ENCODE assay signal across 13 mouse cellular contexts in the genomic region with DNA sequence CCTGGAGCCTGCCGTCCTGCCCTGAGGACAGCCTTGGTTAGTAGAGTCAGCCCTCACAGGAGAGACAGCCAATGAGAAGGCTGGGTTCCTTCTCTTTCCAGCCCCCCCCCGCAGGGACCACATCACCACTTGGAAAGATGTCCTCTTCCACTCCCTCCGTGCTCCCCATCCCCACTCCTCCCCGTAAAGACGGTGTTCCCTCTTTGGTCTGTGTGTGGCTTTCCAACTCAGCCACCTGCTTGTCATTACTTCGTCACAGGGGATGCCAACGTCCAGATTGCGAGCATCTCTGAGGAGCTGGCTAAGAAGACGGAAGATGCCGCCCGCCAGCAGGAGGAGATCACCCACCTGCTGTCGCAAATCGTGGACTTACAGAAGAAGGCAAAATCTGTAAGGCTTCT. TPM values are rescaled to one million over a fixed set of nuclear protein-coding genes. Genes with fewer than 3 reads are reported as not detected.
DNase-seq lines count a peak whose midpoint lies in the region; ATAC-seq and TF ChIP-seq lines count a peak whose summit lies in the region.
"Had no signal": no experiment of that assay in that cellular context is flagged by ENCODE, and none has a peak within 500 bp of the region (broad histone marks: within the 10 kb centered on the region; RNA-seq: fewer than 3 reads in every experiment).

No protein-coding gene starts in this region.

- H3K27me3 ChIP-seq in hindbrain, postnatal 0 days (ENCODE audit: insufficient read depth, low read length), result no peaks in the 10 kb centered on the region
- no peaks in the 10 kb centered on the region for H3K27me3 ChIP-seq in hindbrain, embryonic 14.5 days (ENCODE audit: control insufficient read depth, insufficient read depth, low read length)
- no peaks in the 10 kb centered on the region for H3K27me3 ChIP-seq in midbrain, embryonic 13.5 days
- H3K27me3 ChIP-seq: limb, embryonic 15.5 days; midbrain, embryonic 12.5 days; neural tube, embryonic 13.5 days had no signal

- no peak overlapping the region for H3K27ac ChIP-seq in hindbrain, postnatal 0 days
- no peak overlapping the region for H3K27ac ChIP-seq in hindbrain, embryonic 14.5 days
- no peak overlapping the region for H3K27ac ChIP-seq in midbrain, embryonic 13.5 days
- H3K27ac ChIP-seq: limb, embryonic 15.5 days; midbrain, embryonic 12.5 days; neural tube, embryonic 13.5 days had no signal

- H3K9ac ChIP-seq in hindbrain, postnatal 0 days (replicated peaks; ENCODE audit: low read length), result no peak overlapping the region
- H3K9ac ChIP-seq in hindbrain, embryonic 14.5 days, result no peak overlapping the region
- H3K9ac ChIP-seq in midbrain, embryonic 13.5 days (replicated peaks), result no peak overlapping the region
- H3K9ac ChIP-seq: limb, embryonic 15.5 days; midbrain, embryonic 12.5 days; neural tube, embryonic 13.5 days had no signal

- H3K4me3 ChIP-seq in hindbrain, postnatal 0 days (ENCODE audit: low read length), result no peak overlapping the region
- no peak overlapping the region for H3K4me3 ChIP-seq in hindbrain, embryonic 14.5 days (replicated peaks; ENCODE audit: low read length)
- no peak overlapping the region for H3K4me3 ChIP-seq in midbrain, embryonic 13.5 days (replicated peaks)
- H3K4me3 ChIP-seq: limb, embryonic 15.5 days; midbrain, embryonic 12.5 days; neural tube, embryonic 13.5 days had no signal

- H3K4me2 ChIP-seq in hindbrain, postnatal 0 days (ENCODE audit: low read depth, low read length), result no peak overlapping the region
- H3K4me2 ChIP-seq in hindbrain, embryonic 14.5 days (replicated peaks), result no peak overlapping the region
- H3K4me2 ChIP-seq in midbrain, embryonic 13.5 days (replicated peaks), result no peak overlapping the region
- H3K4me2 ChIP-seq: limb, embryonic 15.5 days; midbrain, embryonic 12.5 days; neural tube, embryonic 13.5 days had no signal

- WGBS in hindbrain, postnatal 0 days, result 70% methylated on average over 13 of the region's 13 CpGs
- 86% methylated on average over 13 of the region's 13 CpGs for WGBS in hindbrain, embryonic 14.5 days
- WGBS in midbrain, embryonic 13.5 days, result 93% methylated on average over 13 of the region's 13 CpGs

- no peak for ATAC-seq in hindbrain, postnatal 0 days
- ATAC-seq in hindbrain, embryonic 14.5 days (ENCODE audit: low FRiP score), result no peak
- no peak for ATAC-seq in CD4-positive, CD25-positive, alpha-beta regulatory T cell, adult 4 months
- no peak for ATAC-seq in midbrain, embryonic 13.5 days

- no peaks in the 10 kb centered on the region for H3K4me1 ChIP-seq in hindbrain, postnatal 0 days (ENCODE audit: insufficient read depth, low read length)
- H3K4me1 ChIP-seq in hindbrain, embryonic 14.5 days (replicated peaks; ENCODE audit: control insufficient read depth, insufficient read depth, low read length), result no peaks in the 10 kb centered on the region
- peaks cover 4% of the 10 kb centered on the region; the same call in 1 of the 2 replicates for H3K4me1 ChIP-seq in midbrain, embryonic 13.5 days (replicated peaks)
- H3K4me1 ChIP-seq: limb, embryonic 15.5 days; midbrain, embryonic 12.5 days; neural tube, embryonic 13.5 days had no signal

- TF ChIP-seq CTCF in hindbrain, postnatal 0 days (IDR thresholded peaks at IDR 0.05; ENCODE audit: low read depth), result 0 out of 2 replicates have a peak, but pooled peaks have one; percentile 9

- DNase-seq in hindbrain, postnatal 0 days (ENCODE audit: low spot score), result no peak
- no peak for DNase-seq in hindbrain, embryonic 14.5 days (ENCODE audit: low spot score)
- DNase-seq in cerebellum, adult 9-11 months, result peak; percentile 69
- peak; percentile 79 for DNase-seq in layer of hippocampus, adult 9-11 months
- DNase-seq in right cerebral cortex, postnatal 14 days, result peak; percentile 46
- DNase-seq in embryo, embryonic 10 days (ENCODE audit: low spot score), result no peak
- DNase-seq: adrenal gland, adult 2 months; kidney, postnatal 25 days had no signal

- H3K36me3 ChIP-seq in hindbrain, postnatal 0 days (ENCODE audit: insufficient read depth, low read length), result peaks cover 74% of the 10 kb centered on the region; the same call in 1 of the 2 replicates
- H3K36me3 ChIP-seq in hindbrain, embryonic 14.5 days (replicated peaks; ENCODE audit: control insufficient read depth, insufficient read depth), result peaks cover 86% of the 10 kb centered on the region
- H3K36me3 ChIP-seq in midbrain, embryonic 13.5 days, result peaks cover 97% of the 10 kb centered on the region

- no peaks in the 10 kb centered on the region for H3K9me3 ChIP-seq in hindbrain, postnatal 0 days (ENCODE audit: low read length)
- H3K9me3 ChIP-seq in hindbrain, embryonic 14.5 days (ENCODE audit: control insufficient read depth, low read length), result no peaks in the 10 kb centered on the region
- H3K9me3 ChIP-seq in midbrain, embryonic 13.5 days, result no peaks in the 10 kb centered on the region
- H3K9me3 ChIP-seq: limb, embryonic 15.5 days; midbrain, embryonic 12.5 days; neural tube, embryonic 13.5 days had no signal

RNA-seq across cellular contexts. Expression of a gene that starts 49.1 kb away (rescaled TPM):
- 121 and 143 TPM in 2 replicates for total RNA-seq in hindbrain, postnatal 0 days (2014; rRNA removed)
- polyA plus RNA-seq in hindbrain, postnatal 0 days (2015; fragmentation: Nextera tagmentation; extraction: Ambion mirVana), result 77.3 and 84.8 TPM in 2 replicates
- 73.5 and 83.2 TPM in 2 replicates for polyA plus RNA-seq in hindbrain, embryonic 14.5 days (2014; fragmentation: Nextera tagmentation; extraction: Ambion mirVana)
- polyA plus RNA-seq in CD4-positive, CD25-positive, alpha-beta regulatory T cell, adult 4 months (2017; shearing (Covaris generic)), result not detected
- 12.0 and 24.1 TPM in 2 replicates for polyA plus RNA-seq in midbrain, embryonic 13.5 days (2015; fragmentation: Nextera tagmentation; extraction: Ambion mirVana)

Comparison
In these comparisons a context has a peak if more than half of its experiments do, and no peak if none do; other contexts are left out.
1. DNase-seq: peak in cerebellum, adult 9-11 months (single experiment), layer of hippocampus, adult 9-11 months (single experiment) and right cerebral cortex, postnatal 14 days (single experiment); none in hindbrain, postnatal 0 days (single experiment), hindbrain, embryonic 14.5 days (single experiment) and embryo, embryonic 10 days (single experiment).
2. RNA of a gene that starts 49.1 kb away (polyA plus RNA-seq): 77.3 to 84.8 TPM in hindbrain, postnatal 0 days, 73.5 to 83.2 TPM in hindbrain, embryonic 14.5 days and 12.0 to 24.1 TPM in midbrain, embryonic 13.5 days; not detected in CD4-positive, CD25-positive, alpha-beta regulatory T cell, adult 4 months; every median in the first group is over 10 times any median in the second.